Mouse (Mus musculus) skeletal muscle tissue, postnatal 0 days (tissue): Measurements from ENCODE around the gene Gria3. TPM values are rescaled to one million over a fixed set of nuclear protein-coding genes. Genes with fewer than 3 reads are reported as not detected.

ENCODE experiments used
- microRNA-seq, 2 experiments: library from miRNA; unstranded; fragments of <30 nt; microRNA quantifications; one replicate each; pipeline ENCODE4; 2016
- polyA plus RNA-seq: library from polyadenylated mRNA; unstranded; fragments of >200 nt; fragmentation: Nextera tagmentation; extraction: Ambion mirVana; gene quantifications from 2 replicates; pipeline ENCODE4 v1.2.1, GENCODE M21; 2015

Gria3 gene
- 2.1 and 2.8 TPM in 2 replicates for polyA plus RNA-seq

GRCm38 (mm10) chrX:41400058-41400904 lies at the start of gene Gria3:
Gria3 (plus strand) TSS chrX:41400854.

Small RNA genes lying within 50 kb of the gene (microRNA-seq; reads per million reads assigned to microRNA genes)
- 0 reads per million in 2 experiments for gene Gm22413
